Mouse (Mus musculus) thymus, postnatal 10 days (tissue): ENCODE results near the gene Chadl.
"Not testable (repeated sequence)": the region's sequence is repeated elsewhere in the genome, so short reads cannot be mapped to it uniquely, and the experiment has no call there.

Experiments used
- DNase-seq, 2 experiments: peaks; one replicate each; pipeline ENCODE4 v3.0.0; 2021; ENCODE audit warnings: low spot score in 2 of 2

Chadl gene

DNA sequence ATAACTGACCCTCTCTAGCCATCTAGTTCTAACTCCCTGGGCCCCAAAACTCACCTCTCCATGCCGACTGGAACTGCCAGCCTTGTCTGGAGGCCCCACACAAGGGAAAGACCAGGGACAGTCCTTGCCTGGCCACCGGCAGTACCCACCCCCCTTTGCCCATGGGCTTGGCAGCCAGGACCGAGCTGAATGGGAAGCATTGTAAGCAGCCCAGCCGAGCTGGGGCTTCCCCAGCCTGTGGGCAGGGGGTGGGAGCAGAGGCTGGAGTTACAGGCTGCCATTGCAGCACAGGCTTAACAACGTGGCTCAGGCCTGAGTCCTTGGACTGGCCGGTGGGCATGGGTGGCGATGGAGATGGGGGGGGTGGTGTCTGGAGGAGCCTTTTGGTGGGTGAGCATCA lies at the start of gene Chadl:
Chadl (minus strand) TSS at position 113 of the 400 bp plus-strand sequence.
- no peak for DNase-seq

DNA sequence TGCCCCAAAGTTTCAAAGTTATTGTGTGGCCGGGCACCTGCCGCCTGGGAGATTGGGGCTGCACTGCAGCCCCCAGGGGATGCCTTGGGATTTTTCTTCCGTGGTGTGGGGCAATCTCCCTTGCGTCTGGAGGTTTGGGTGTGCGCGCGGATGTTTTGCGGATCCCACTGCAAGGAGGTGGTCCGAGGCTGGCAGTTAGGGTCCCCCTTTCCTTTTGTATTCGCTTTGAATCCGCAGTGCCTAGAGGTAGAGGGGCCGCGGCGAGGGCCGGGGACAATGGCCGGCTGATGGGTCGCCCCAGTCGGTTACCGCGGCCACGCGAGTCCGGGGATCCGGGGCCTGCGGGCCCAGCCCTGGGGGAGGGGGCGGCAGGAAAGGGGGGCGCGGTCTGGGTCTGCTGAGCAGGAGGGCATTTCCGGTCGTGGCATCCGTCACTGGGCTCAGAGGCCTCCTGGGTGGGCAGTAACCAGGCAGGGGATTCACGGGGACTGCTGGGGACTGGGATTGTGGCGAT lies 48.6 kb upstream of the Chadl start:
- DNase-seq, result peak; percentile 64 to 73

DNA sequence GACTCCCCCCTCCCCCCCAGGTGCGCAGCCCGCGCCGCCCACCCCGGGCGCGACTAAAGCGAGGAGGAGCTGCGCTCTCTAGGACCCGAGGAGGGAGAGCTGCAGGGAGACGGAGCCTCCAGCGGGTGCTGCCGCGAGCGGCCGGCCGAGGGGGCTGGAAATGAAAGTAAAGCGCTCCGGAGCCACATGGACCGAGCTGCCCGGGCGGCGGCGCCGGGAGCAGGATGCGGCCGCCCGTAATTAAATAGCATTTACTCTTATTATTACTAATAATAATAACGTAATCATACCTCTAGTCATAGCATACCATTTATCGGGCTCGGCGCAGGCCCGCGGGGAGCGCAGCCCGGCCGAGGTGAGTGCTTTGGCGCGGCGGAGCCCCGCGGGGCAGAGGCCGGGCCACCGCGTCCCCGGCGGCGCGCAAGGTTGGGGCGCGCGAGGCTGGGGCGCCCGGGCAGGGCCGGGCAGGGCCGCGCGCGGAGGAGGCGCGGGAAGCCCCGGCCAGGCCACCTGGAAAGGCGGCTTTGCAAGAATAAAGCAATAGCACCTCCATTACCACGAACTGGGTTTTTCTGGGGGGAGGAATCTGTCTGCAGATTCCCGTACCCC lies 48.0 kb upstream of the Chadl start, which contains the start of the genes Zc3h7b and Rangap1:
Zc3h7b (plus strand) TSS at position 66 of the 609 bp plus-strand sequence.
Rangap1 (minus strand) TSS at position 539 of the 609 bp plus-strand sequence.
- peak; percentile 38 to 56 for DNase-seq

DNA sequence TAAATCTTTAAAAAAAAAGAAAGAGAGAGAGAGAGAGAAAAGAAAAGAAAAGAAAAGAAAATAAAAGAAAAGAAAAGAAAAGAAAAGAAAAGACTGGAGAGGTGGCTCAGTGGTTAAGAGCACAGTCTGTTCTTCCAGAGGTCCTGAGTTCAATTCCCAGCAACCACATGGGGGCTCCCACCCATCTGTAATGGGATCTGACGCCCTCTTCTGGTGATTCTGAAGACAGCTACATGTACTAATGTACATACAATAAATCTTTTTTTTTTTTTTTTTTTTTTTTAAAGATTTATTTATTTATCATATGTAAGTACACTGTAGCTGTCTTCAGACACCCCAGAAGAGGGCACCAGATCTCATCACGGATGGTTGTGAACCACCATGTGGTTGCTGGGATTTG lies 45.3 kb upstream of the Chadl start:
- DNase-seq, result not testable (repeated sequence)

DNA sequence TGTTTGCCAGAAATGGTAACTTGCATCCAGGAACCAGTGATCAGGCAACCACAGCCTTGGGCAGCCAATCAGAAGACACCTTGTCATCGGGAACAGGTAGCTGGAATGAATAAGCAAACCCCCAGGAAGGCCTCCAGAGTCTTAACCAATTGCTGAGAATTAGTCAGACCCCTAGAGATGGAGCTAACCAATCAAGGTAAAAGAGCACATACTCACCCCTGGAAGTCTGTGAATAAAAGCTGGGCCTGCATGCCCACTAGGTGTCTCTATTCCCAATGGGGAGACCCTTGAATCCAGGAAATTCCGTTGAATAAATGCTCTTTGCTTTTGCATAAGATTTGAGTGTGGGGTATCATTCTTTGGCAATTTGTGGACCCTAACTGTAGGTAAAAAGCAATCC lies 42.8 kb upstream of the Chadl start:
- no peak for DNase-seq

DNA sequence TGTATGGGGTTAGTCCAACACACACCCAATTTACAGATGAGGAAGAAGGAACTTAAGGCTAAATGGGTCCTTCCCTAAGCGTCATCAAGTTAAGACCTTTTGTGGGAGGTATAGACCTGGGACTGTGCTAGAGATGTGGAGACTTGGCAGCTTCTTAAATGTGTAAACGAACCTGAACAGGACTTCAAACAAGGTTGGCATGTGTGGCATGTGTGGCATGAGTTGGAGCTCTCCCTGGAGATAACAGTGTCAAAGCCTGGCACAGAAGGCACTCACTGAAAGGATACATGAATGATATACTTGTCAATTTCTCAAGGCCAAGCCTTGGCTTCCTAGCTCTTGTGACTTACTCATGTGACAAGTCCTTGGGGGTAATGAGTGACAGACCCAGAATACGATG lies 42.2 kb upstream of the Chadl start:
- DNase-seq, result no peak

DNA sequence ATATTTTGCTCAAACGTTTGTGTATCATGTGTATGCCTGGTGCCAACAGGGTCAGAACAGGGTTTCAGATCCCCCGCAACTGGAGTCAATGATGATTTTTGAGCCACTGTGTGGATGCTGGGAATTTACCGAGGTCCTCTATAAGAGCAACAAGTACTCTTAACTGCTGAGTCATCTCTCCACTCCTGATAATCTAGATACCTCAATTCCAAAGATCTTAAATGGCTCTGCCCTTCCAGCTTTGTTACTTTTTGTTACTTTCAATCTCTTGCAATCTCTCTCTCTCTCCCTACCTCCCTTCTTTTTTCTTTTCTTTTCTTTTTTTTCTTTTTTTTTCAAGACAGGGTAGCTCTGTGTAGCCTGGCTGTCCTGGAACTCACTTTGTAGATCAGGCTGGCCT lies 38.0 kb upstream of the Chadl start:
- DNase-seq, result no peak

DNA sequence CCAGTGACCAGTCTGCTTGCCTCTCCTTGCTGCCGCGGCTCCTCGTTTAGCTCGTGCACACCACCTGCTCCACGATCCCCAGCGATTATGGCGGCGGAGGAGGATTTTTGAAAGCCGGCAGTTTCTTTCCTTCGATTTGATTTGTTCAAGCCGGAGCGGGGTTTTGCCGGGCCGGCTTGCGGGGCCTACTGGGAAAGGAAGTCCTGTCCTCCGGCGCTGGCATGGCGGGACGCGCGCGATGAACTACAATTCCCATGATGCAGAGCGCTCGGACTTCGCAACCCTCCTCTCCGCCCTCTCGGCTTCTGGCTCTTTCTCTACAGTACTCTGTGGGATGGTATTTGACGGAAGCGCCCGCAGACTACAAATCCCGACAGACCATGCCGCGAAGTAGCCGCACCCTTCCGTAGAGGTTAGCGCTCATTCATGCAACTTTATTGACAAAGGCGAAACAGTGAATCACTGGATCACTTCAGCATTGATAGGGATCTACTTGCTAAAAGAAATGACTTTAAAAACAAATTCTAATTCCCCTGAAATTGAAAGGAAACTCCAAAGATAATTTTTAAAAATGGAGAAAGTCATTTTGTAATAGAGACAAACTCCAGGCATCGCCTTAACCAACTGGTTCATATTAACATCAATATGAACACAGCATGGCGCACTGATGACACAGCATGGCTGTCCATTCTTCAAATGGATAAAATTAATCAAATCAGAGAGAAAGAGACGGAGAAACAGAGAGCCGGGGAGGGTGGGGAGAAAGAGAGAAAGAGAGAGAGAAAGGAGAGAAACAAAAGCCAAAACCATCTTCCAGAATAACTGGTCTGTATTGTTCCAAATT lies 32.9 kb upstream of the Chadl start:
- DNase-seq, result peak; percentile 95 to 97

DNA sequence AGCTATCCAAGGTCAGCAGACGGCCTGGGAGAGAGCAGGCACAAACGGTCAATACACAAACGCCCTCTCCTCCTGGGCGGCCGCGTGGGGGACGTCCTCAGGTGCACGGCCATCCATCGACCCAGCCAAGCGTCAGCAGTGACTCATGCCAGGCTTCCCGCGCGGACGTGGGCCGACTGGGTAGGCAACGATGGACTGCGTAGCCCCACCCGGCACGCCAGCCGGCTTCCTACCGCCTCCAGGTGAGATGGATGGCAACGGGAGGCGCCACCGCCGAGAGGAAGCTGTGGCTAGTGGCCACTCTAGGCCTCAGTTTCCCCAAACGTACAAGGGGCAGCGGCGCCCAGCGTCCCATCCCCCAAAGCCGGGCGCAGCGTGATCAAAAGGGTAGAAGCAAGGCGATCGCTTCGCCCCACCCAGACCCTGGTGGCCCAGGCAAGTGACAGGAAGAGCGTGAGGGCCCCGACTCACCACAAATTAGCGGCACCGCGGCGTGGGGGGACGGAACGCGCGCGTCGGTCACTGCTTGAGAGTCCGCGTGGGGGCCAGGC lies 32.2 kb upstream of the Chadl start:
- no peak for DNase-seq

DNA sequence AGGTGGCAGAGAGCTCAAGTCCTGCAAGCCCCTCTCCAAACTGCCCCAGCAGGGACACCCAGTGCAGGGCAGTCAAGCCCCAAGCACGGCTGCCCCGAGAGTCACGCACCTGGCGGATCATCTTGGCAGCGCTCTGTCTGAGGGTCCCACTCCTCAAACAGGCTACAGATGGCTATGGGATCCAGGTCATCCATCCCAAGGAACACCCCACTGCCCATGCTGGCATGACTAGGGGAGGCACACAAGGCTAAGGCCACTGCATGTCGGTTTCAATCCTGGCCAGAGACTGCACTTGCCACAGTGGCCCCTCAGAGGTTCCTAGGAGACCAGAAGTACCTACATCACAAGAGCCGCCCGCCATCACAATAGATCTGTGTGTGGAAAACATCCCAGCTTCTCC lies 28.9 kb upstream of the Chadl start:
- no peak for DNase-seq

DNA sequence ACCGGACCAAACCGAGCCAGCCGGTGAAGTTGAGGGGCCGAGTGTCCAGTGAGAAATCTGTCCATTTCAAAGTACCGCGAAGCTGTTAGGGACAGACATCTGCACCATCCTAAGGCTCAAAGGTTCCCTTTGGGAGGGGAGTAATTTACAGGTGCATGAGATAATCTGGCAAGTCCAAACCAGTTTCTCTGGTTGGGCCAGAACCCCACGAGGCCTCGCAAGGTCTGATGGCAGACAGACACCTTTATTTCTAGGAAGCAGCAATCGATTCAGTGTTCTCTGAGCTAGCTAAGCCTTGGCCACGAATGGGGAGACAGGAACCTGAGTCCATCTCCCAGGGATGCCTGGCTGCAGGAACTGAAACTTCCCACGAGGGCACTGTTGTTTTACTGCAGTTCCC lies 26.6 kb upstream of the Chadl start:
- no peak for DNase-seq

DNA sequence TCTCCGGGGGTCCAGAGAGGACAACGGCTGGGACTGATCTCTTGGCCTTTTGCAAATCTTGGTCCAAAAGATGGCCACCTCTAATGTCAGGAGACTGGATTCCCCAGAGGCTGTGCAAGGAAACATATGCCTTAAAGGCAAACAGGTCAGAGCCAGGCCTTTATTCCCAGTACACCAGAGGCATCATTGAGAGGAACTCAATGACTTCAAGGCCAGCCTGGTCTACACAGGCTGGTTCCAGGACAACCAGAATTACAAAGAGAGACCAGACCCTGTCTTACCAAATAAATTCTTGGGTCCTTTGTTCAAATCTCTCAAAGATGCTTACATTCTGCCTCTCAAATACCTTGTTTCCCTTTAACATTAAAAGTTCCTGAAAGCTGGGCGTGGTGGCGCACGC lies 25.3 kb upstream of the Chadl start:
- no peak for DNase-seq

DNA sequence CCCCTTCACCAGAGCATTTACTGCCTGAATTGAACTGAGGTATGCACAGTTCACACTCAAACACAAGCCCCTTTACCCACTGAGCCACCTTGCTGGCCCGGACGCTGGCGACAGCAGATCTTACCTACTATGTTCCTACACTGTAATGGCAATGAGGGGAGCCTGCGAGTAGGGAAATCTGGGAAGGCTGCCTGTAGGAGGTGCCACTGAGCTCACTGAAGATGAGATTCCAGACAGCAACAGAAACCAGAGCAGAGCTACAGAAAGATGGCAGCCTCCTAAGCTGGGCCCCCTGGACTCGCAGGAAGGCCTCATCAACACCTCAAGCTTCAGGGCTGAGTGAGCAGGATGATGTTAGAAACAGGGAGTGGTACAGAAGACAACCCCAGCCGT lies 22.0 kb upstream of the Chadl start:
- DNase-seq, result no peak

DNA sequence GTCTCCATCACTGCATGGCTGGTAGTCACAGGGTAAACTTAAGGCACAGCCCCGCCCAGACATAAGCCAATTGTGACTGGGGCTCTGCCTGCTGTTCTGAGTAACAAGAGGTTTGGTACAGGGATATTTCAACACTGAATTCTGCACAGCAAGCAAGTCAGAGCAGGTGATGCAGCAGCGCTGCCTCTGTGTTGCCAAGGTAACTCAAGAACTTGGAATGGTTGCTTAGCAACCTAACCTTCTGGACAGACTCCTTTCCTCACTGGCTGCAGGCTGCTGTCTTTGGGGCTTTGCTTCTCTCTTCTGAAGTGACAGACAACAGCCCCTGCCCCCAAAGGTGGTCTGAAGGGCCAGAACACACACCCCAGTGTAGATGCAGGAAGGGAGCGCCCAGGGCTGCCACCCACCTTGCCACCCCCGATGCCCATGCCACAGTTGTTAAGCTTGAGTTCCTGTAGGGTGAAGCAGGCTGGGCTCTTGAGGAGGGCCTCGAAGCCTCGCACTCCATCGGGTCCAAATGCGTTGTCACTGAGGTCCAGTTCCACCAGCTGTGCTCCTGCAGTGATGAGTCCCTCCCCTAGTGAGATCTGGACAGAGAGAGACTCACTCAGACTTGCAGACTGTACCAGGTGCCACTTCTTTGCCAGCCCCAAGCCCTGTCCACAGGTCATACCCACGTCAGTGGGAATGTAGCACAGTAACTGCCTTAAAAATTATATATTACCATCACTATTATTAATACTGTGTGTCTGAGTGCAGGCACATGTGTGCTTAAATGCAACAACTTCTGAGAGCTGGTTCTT lies 21.4 kb upstream of the Chadl start:
- no peak for DNase-seq

DNA sequence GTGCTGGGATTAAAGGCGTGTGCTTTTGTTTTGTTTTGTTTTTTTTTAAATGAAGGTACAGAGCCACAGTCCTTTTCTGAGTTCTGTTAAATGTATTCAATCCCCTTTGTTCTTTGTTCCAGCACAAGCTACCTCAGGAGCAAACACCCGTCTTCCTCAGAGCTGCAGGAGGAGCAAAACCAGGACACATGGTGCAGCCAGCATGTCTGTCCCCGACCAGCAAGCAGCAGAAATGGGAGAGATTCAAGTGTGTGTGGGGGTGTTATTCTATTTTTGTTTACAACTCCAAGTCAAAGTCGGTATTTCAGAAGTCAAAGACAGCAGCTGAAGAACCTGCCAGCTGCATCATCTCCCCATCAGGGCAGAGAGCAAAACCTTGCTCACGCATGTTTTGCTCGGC lies 16.7 kb upstream of the Chadl start:
- no peak for DNase-seq

DNA sequence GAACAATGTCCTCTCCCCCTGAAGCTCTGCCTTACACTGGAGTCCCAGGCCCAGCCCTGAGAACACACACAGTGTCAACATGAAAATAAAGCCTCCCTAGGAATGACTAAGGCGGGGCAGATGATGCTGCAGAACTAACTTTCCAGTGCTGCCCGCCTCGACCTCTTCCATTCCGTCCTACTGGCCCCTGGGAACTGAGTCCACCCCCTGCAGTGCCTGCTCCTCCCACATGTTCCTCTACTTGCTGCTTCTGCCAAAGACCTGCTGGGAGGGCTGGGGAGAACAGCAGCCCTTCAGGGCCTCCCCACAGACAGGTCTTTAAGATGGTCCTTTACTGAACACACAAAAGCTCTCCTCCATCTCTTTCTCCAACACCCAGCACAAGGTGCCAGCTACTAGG lies 13.7 kb upstream of the Chadl start:
- DNase-seq, result no peak

DNA sequence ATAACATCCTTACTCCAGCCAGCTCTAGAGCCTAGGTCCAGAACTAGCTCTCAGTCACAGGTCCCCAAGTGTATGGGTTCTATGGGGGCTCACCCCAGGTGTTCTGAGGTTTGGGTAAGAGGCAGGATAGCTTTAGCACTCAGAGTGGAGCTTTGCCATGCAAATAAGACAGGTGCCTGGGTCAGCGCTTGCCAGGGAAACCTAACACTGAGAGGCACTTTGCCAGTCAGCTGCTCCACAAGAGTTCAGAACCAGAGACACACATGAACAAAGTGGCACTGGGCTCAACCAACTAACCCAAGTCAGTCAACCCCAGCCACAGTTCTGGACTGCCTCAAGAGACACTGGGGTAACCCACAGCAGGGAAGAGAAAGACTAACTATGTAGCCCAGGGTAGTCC lies 12.6 kb upstream of the Chadl start:
- no peak for DNase-seq

DNA sequence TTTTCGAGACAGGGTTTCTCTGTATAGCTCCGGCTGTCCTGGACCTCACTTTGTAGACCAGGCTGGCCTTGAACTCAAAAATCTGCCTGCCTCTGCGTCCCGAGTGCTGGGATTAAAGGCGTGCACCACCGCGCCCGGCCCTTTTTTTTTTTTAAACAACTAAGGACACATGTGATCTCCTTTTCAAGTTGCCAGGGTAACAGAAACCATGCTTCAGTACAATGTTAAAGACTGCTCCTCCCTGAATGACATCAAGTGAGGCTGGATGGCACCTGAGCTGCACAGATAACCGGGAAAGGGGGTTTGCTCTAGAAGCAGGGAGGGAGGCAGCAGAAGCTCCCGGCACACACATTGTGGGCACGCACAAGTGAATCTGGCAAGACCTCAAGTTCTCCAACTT lies 11.9 kb upstream of the Chadl start:
- no peak for DNase-seq

DNA sequence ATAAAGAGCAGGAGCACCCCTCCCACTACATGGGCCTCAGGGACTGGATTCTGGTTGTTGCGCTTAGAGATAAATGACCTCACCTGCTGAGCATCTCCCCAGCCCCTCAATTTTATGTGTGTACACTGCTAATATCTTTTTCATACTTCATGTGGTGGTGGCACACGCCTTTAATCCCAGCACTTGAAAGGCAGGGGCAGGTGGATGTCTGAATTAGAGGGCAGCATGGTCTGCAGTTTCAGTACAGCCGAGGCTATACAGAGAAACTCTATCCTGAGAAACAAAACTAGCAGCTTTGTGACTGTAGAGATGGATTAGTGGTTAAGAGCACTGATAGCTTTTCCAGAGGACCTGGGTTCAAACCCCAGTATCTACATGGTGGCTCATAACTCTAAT lies 6.0 kb upstream of the Chadl start:
- DNase-seq, result no peak

DNA sequence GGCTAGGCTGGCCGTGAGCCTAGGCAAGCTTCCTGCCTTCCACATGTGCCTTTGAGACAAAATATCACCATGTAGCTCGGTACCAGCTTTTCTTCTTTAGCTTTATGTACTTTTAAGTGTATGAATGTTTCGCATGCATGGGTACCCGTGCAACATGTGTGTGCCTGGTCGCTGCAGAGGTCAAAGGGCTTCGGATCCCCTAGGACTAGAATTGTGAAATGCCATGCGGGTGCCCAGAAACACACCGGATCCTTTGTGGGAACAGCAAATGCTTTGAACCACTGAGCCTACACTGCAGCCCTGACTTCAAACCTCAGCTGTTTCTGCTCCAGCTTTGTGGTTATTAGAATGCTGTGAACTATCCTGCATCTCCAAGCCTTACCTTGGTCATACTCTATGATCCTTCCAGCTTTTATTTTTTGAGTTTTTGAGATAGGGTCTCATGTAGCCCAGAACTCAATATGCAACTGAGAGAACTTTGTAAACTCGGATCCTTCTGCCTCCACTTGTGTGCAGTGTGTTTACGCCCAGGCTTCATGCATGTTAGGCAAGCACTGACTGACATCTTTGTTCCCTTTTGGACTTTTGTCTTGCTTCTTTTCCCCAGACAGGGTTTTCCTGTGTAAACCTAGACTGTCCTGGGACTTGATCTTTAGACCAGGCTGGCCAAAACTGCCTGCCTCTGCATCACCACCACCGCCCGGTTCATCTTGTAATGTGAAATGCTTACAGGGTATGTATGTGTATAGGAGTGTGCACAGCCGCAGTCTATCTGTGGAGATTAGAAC lies 5.4 kb upstream of the Chadl start:
- DNase-seq, result no peak

DNA sequence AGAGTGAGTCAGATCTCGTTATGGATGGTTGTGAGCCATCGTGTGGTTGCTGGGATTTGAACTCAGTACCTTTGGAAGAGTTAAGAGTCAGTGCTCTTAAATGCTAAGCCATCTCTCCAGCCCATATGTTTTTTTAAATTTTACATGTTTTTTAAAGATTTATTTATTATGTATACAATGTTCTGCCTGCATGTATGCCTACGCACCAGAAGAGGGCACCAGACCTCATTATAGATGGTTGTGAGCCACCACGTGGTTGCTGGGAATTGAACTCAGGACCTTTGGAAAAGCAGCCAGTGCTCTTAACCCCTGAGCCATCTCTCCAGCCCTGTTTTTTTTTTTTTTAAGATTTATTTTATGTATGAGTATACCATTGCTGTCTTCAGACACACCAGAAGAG lies 4.3 kb upstream of the Chadl start:
- not testable (repeated sequence) for DNase-seq
